Mouse (Mus musculus) skeletal muscle tissue, adult 2 months (tissue): ENCODE data around the gene Fam227b.

ENCODE experiments used
- DNase-seq: peaks from one replicate; pipeline ENCODE4 v3.0.0-alpha.2; 2012; ENCODE audit warnings: low read depth, low spot score

Fam227b gene

GRCm38 (mm10) chr2:126061037-126061773 lies 90.6 kb downstream of the Fam227b start:
- DNase-seq = no peak

- DNase-seq = peak; percentile 43
Observed at GRCm38 (mm10) chr2:126060595-126060994, 91.2 kb downstream of the Fam227b start.

- DNase-seq = peak; percentile 27
Observed at GRCm38 (mm10) chr2:126053657-126054056, 98.1 kb downstream of the Fam227b start.

- no peak for DNase-seq
Observed at GRCm38 (mm10) chr2:126052749-126053557, 98.9 kb downstream of the Fam227b start.

GRCm38 (mm10) chr2:126045621-126046020 lies 106.2 kb downstream of the Fam227b start:
- DNase-seq = no peak

- DNase-seq = no peak
Observed at GRCm38 (mm10) chr2:126042674-126043073, 109.1 kb downstream of the Fam227b start.

- no peak for DNase-seq
Observed at GRCm38 (mm10) chr2:126041237-126041636, 110.6 kb downstream of the Fam227b start.

GRCm38 (mm10) chr2:126040651-126041050 lies 111.2 kb downstream of the Fam227b start:
- peak; percentile 57 for DNase-seq

GRCm38 (mm10) chr2:126039414-126039891 lies 112.4 kb downstream of the Fam227b start:
- DNase-seq = peak; percentile 64

- DNase-seq = no peak
Observed at GRCm38 (mm10) chr2:126038221-126039000, 113.4 kb downstream of the Fam227b start.

GRCm38 (mm10) chr2:126036121-126036520 lies 115.7 kb downstream of the Fam227b start:
- DNase-seq = no peak

GRCm38 (mm10) chr2:126035013-126035770 lies 116.6 kb downstream of the Fam227b start:
- DNase-seq = no peak

- peak; percentile 34 for DNase-seq
Observed at GRCm38 (mm10) chr2:126034379-126035005, 117.3 kb downstream of the Fam227b start, which contains the start of gene Fgf7. TSS of gene Fgf7 (plus strand) at chr2:126034658.

- DNase-seq = no peak
Observed at GRCm38 (mm10) chr2:126033114-126033972, 118.5 kb downstream of the Fam227b start.

GRCm38 (mm10) chr2:126031186-126031900 lies 120.5 kb downstream of the Fam227b start:
- no peak for DNase-seq

GRCm38 (mm10) chr2:126015763-126016473 lies 135.9 kb downstream of the Fam227b start:
- no peak for DNase-seq

GRCm38 (mm10) chr2:126014989-126015710 lies 136.7 kb downstream of the Fam227b start:
- DNase-seq = no peak

GRCm38 (mm10) chr2:126006742-126007141 lies 145.1 kb downstream of the Fam227b start:
- DNase-seq = no peak
